Mouse (Mus musculus): ENCODE results near the gene Tph1.

DNA sequence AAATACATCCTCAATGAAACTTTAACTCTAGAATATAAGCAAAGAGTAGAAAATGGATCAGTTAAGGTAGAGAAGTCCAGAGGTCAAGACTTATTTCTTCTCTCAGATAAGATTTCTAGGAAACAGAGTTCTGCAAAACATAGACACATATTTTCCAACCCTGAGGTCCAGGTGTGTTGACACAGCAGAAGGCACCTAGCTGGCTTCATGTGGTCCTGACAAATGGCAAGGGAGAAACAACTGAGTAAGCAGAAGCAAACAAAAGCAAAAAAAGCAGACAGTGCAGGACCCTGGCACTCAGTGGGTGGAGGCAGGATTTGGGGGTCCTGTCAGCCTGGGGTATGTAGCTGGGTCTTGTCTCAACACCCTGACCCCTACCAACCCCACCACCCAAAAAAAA, 8.4 kb upstream of the Tph1 start:
- TF ChIP-seq CTCF (IDR thresholded peaks at IDR 0.05; ENCODE audit: low read depth, low read length) = no peak
- no peak for TF ChIP-seq POLR2A (IDR thresholded peaks at IDR 0.05; ENCODE audit: insufficient read depth, low read length)

Measured in ES-Bruce4 (cell line).